Comparison of ENCODE assay signal across 12 mouse cellular contexts in the genomic region with DNA sequence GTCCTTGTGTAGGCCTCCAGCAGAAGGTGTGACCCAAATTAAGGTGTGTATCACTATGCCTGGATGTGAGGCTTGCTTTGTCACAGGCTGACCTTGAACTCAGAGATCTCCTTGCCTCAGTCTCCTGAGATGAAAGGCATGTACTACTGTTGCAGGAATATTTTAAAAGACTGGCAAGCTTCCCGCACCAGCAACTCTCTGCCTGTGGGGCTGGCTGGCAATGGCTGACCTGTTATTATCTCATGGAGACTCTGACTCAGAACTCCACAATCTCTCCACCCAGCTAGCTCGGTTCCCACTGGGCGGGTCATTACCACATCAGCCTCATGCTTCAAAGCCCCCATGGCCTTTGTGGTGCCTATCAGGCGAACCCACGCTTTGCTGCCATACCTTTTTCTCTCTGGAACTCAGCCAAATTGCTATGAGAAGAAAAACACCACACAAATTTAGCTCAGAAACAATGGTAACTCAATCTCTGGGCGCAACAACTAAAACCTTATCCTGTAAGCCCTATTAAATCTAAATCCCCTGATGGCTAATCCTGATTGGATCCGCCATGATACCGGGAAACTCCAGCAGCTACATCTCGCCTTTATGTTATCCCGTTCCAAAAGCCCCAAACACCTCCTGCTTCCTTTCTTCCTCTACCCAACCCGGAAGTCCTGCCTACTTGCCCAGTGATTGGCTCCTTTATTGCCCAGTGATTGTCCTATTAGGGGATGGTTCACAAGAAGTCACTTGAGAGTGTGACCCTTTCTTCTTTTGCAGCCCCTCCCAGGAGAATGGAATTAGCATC. TPM values are rescaled to one million over a fixed set of nuclear protein-coding genes. Genes with fewer than 3 reads are reported as not detected.
DNase-seq lines count a peak whose midpoint lies in the region; ATAC-seq and TF ChIP-seq lines count a peak whose summit lies in the region.
"Had no signal": no experiment of that assay in that cellular context is flagged by ENCODE, and none has a peak within 500 bp of the region (broad histone marks: within the 10 kb centered on the region; RNA-seq: fewer than 3 reads in every experiment).

No protein-coding gene starts in this region.

- H3K4me1 ChIP-seq in midbrain, embryonic 13.5 days (replicated peaks) = no peaks in the 10 kb centered on the region
- H3K4me1 ChIP-seq in midbrain, embryonic 16.5 days (ENCODE audit: control insufficient read depth, insufficient read depth, low read length) = no peaks in the 10 kb centered on the region
- no peaks in the 10 kb centered on the region for H3K4me1 ChIP-seq in intestine, embryonic 16.5 days (ENCODE audit: control insufficient read depth, insufficient read depth, low read length)
- H3K4me1 ChIP-seq in lung, postnatal 0 days (ENCODE audit: insufficient read depth, low read depth, low read length) = no peaks in the 10 kb centered on the region
- H3K4me1 ChIP-seq: embryonic facial prominence, embryonic 12.5 days had no signal

- WGBS in midbrain, embryonic 13.5 days = 49% methylated on average over 11 of the region's 11 CpGs
- WGBS in midbrain, embryonic 16.5 days = 47% methylated on average over 11 of the region's 11 CpGs
- WGBS in intestine, embryonic 16.5 days = 66% methylated on average over 11 of the region's 11 CpGs
- 70% methylated on average over 11 of the region's 11 CpGs for WGBS in lung, postnatal 0 days

- no peak for TF ChIP-seq EP300 in lung, postnatal 0 days (IDR thresholded peaks at IDR 0.05)

- H3K9me3 ChIP-seq in midbrain, embryonic 13.5 days = no peaks in the 10 kb centered on the region
- H3K9me3 ChIP-seq in midbrain, embryonic 16.5 days (replicated peaks; ENCODE audit: control insufficient read depth, low read length, poor library complexity, severe bottlenecking) = peaks cover 3% of the 10 kb centered on the region
- H3K9me3 ChIP-seq in intestine, embryonic 16.5 days (ENCODE audit: control insufficient read depth, low read length) = peaks cover 6% of the 10 kb centered on the region; the same call in 1 of the 2 replicates
- H3K9me3 ChIP-seq in lung, postnatal 0 days (ENCODE audit: low read length) = peaks cover 6% of the 10 kb centered on the region; the same call in 1 of the 2 replicates
- H3K9me3 ChIP-seq: embryonic facial prominence, embryonic 12.5 days had no signal

- H3K36me3 ChIP-seq in midbrain, embryonic 13.5 days = no peaks in the 10 kb centered on the region
- no peaks in the 10 kb centered on the region for H3K36me3 ChIP-seq in midbrain, embryonic 16.5 days (ENCODE audit: control insufficient read depth, insufficient read depth, low read length)
- H3K36me3 ChIP-seq in intestine, embryonic 16.5 days (ENCODE audit: control insufficient read depth, insufficient read depth, low read length) = no peaks in the 10 kb centered on the region
- no peaks in the 10 kb centered on the region for H3K36me3 ChIP-seq in lung, postnatal 0 days (ENCODE audit: insufficient read depth, low read length)
- H3K36me3 ChIP-seq: embryonic facial prominence, embryonic 12.5 days had no signal

- no peaks in the 10 kb centered on the region for H3K27me3 ChIP-seq in midbrain, embryonic 13.5 days
- no peaks in the 10 kb centered on the region for H3K27me3 ChIP-seq in midbrain, embryonic 16.5 days (ENCODE audit: control insufficient read depth, insufficient read depth, low read depth, low read length)
- H3K27me3 ChIP-seq in intestine, embryonic 16.5 days (replicated peaks; ENCODE audit: control insufficient read depth, insufficient read depth, low read length) = no peaks in the 10 kb centered on the region
- no peaks in the 10 kb centered on the region for H3K27me3 ChIP-seq in lung, postnatal 0 days (replicated peaks; ENCODE audit: insufficient read depth, low read length)
- H3K27me3 ChIP-seq: embryonic facial prominence, embryonic 12.5 days had no signal

- TF ChIP-seq CTCF in lung, postnatal 0 days (IDR thresholded peaks at IDR 0.05) = no peak

- no peak overlapping the region for H3K27ac ChIP-seq in midbrain, embryonic 13.5 days
- H3K27ac ChIP-seq in midbrain, embryonic 16.5 days (ENCODE audit: low read length) = no peak overlapping the region
- H3K27ac ChIP-seq in intestine, embryonic 16.5 days (ENCODE audit: low read length) = no peak overlapping the region
- H3K27ac ChIP-seq in lung, postnatal 0 days (ENCODE audit: low read length) = no peak overlapping the region
- H3K27ac ChIP-seq: embryonic facial prominence, embryonic 12.5 days; kidney, postnatal 0 days had no signal

- no peak for ATAC-seq in midbrain, embryonic 13.5 days
- ATAC-seq in midbrain, embryonic 16.5 days = no peak
- peak; percentile 67 for ATAC-seq in inflammation-experienced regulatory T-cells, adult 6 months
- no peak for ATAC-seq in intestine, embryonic 16.5 days
- ATAC-seq in lung, postnatal 0 days = no peak

- no peak overlapping the region for H3K4me3 ChIP-seq in midbrain, embryonic 13.5 days (replicated peaks)
- no peak overlapping the region for H3K4me3 ChIP-seq in midbrain, embryonic 16.5 days (ENCODE audit: low read depth, low read length)
- H3K4me3 ChIP-seq in intestine, embryonic 16.5 days (ENCODE audit: low read length) = no peak overlapping the region
- no peak overlapping the region for H3K4me3 ChIP-seq in lung, postnatal 0 days (ENCODE audit: low read depth, low read length)
- H3K4me3 ChIP-seq: embryonic facial prominence, embryonic 12.5 days had no signal

- peak overlapping the region; percentile 12; the same call in 1 of the 2 replicates for H3K4me2 ChIP-seq in midbrain, embryonic 13.5 days (replicated peaks)
- H3K4me2 ChIP-seq in midbrain, embryonic 16.5 days (ENCODE audit: low read length) = no peak overlapping the region
- H3K4me2 ChIP-seq in intestine, embryonic 16.5 days (ENCODE audit: low read depth, low read length) = no peak overlapping the region
- no peak overlapping the region for H3K4me2 ChIP-seq in lung, postnatal 0 days (replicated peaks; ENCODE audit: low read depth, low read length)
- H3K4me2 ChIP-seq: embryonic facial prominence, embryonic 12.5 days had no signal

- H3K9ac ChIP-seq in midbrain, embryonic 13.5 days (replicated peaks) = no peak overlapping the region
- no peak overlapping the region for H3K9ac ChIP-seq in midbrain, embryonic 16.5 days (ENCODE audit: low read depth, low read length)
- no peak overlapping the region for H3K9ac ChIP-seq in intestine, embryonic 16.5 days (ENCODE audit: low read depth, low read length)
- no peak overlapping the region for H3K9ac ChIP-seq in lung, postnatal 0 days (replicated peaks; ENCODE audit: low read depth)
- H3K9ac ChIP-seq: embryonic facial prominence, embryonic 12.5 days had no signal

- peak; percentile 24 for DNase-seq in MN1 (ENCODE audit: low spot score)
- DNase-seq in retina, postnatal 7 days (ENCODE audit: low read depth, low spot score) = peak; percentile 46
- no peak for DNase-seq in lung, postnatal 0 days (ENCODE audit: low spot score)
- no peak for DNase-seq in urinary bladder, postnatal 14 days (ENCODE audit: low spot score)
- DNase-seq: cerebellum, adult 11 months; lung, postnatal 36 days had no signal

RNA-seq across cellular contexts. Expression of gene Raf1, which starts 8.6 kb away (rescaled TPM):
- polyA plus RNA-seq in midbrain, embryonic 13.5 days (2015; fragmentation: Nextera tagmentation; extraction: Ambion mirVana) = 141 and 159 TPM in 2 replicates
- polyA plus RNA-seq in midbrain, embryonic 16.5 days (2015; fragmentation: Nextera tagmentation; extraction: Ambion mirVana) = 127 and 136 TPM in 2 replicates
- 10 to 100 TPM; 52.6 to 72.0 (median 66.5) TPM for polyA plus RNA-seq in inflammation-experienced regulatory T-cells, adult 6 months (2017; shearing (Covaris generic))
- 71.4 and 75.4 TPM in 2 replicates for polyA plus RNA-seq in intestine, embryonic 16.5 days (2015; fragmentation: Nextera tagmentation; extraction: Ambion mirVana)
- 58.9 and 60.6 TPM in 2 replicates for polyA plus RNA-seq in lung, postnatal 0 days (2015; fragmentation: Nextera tagmentation; extraction: Ambion mirVana)

Comparison
In these comparisons a context has a peak if more than half of its experiments do, and no peak if none do; other contexts are left out.
1. DNase-seq: peak in MN1 (single experiment) and retina, postnatal 7 days (single experiment); none in lung, postnatal 0 days (single experiment) and urinary bladder, postnatal 14 days (single experiment).